Mouse (Mus musculus): ENCODE measurements around the gene Gm33543. TPM values are rescaled to one million over a fixed set of nuclear protein-coding genes. Genes with fewer than 3 reads are reported as not detected.

The Gm33543 gene
- total RNA-seq, 2 experiments from 2014 or later = not detected

DNA sequence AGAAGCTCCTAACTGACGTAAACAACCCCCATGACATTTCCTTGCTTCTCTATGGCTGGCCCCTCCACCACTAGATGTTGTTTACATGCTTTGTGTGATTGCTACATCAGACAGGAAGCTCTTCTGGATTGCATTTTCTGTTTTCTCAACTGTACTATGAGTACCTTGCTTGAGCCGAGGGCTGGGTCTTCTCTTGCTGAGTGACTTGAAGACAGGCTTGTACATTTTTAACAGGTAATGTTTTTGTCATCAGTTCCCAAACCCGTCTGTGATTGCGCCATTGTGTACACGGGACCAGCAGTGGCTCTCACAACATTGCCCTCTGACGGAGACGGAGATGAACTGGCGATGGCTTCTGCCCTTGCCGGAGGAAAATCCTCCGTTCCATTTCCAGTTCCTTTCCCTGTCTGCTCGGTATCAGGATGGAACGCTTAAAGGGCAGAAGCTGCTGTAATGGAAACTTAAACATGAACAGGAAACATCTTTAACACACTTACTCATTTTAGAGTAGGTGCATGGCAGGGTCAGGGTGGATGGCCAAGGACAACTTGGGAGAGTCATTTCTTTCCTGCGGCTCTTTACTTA lies 62.8 kb downstream of the Gm33543 start:
- DNase-seq = no peak
- intact Hi-C loops (cut with DNase I) = no loop called here

DNA sequence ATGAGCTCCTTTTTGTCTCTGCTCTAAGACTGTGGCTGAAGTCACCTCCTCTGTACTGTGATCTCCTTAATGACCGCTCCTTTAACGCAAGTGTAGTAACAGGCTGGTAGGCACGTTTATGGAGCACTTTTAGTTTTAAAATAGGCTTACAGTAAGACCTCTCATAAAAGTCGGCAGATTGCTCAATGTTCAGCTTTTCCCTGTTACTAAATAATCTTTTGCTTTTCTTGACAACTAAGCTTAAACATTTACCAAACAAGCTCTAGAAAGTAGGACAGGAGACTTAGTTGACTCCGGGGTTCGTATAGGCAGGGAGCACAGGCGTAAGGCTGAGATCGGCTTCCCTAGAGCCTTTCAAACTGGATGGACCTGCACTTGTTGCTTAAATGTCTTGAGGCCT lies 64.1 kb downstream of the Gm33543 start:
- intact Hi-C loops (cut with DNase I) = no loop called here

DNA sequence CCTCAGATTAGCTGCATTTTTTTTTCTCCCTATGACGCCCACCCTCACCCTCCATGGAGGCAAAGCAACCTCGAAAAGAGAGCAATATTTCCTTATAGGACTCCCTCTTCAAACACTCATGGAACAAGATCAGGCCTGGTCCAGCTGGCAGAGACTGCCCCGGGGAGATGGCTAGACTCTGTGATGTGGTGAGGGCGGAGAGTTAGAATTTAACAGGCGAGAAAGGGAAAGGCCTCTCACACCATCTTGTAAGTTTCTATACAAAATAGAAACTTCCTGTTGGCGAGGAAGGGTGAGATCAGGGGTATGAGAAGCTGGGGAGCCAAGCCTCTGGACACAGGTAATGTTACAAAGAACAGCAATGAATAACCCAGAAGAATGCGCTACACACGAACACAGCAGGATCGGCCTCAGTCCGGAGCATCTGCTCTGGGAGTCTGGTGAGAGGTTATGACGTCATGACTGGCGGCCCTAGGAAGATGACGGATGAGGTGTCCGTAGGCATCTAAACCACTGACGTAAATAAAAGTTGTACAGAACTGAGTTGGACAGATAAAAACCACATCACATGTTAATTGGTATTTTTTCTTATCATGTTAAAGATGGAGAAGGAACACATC lies 64.9 kb downstream of the Gm33543 start:
- intact Hi-C loops (cut with DNase I) = no loop called here
- DNase-seq = no peak

More for the DNA sequence above, 64.1 kb downstream of the Gm33543 start:
- no peak for DNase-seq

DNA sequence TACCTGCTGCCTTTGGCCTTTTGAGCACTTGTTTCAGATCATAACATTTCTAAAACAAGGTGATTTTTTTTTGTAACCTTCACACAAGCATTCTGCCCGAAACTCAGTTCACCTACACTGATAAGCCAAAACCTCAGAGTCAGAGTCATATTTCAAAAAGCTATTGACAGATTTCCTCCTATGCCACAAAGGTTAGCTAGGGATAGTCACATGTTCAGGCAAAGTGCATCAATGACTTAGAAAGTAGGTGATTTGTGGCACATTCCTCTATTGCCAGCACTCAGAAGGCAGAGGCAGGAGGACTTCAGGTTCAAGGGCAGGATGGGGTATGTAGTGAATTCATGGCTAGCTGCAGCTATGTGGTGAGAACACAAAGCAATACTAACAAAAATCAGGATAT lies 65.7 kb downstream of the Gm33543 start:
- DNase-seq = no peak
- intact Hi-C loops (cut with DNase I) = no loop called here

DNA sequence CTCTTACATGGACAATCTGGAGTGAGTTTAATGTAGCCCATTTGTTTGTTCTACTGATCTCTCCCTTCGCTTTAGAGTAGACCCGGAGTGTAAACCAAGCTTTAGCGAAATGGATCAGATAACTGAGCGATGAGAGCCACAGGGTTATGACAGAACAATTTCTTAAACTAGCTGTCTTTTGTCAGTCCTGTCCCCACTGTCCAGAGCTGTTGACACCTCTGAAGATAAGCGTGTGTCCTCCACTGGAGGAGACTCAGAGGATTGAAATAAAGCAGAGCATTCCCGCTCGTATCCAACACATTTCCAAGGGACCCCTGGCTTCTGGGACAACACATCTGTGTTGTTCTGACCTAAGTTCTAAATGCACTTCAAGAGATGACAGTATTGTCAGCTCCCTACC lies 67.9 kb downstream of the Gm33543 start:
- no peak for DNase-seq
- intact Hi-C loops (cut with DNase I) = no loop called here

DNA sequence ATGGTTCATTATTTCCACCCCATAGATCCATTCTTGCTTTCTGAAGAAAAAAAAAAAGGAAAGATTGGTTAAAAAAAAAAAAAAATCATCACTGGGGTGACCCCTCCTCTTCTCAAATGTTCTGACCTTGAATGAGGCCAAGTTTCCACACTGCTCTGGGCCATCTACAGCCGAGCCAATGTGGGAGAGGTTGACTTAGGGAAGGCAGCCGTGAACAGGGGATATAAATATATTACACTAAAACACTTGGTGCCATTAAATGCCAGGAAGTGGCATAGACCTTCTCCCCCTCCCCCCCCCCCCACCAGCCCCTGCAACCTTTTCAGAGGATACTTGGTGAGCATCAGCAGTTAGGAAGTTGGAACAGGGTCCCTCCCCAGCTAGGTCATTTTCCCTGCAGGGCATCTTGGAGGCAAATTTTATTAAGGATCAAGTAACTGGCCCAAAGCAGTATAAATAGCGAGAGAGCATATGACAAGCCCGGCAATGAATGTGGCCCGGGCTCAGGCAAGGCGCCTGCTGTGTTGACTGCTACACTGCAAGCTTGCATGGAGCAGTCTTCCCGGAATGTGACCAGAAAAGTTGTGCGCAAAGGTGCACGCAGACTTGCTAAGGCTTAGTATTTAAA lies 68.6 kb downstream of the Gm33543 start:
- intact Hi-C loops (cut with DNase I) = no loop called here

More for the DNA sequence above, 68.6 kb downstream of the Gm33543 start:
- DNase-seq = no peak

Other genes starting within 250 kb of the Gm33543 start
- not detected for gene Anapc15-ps, start 169.5 kb downstream of the Gm33543 start, total RNA-seq (2021)
- gene Eea1, start 97.7 kb upstream of the Gm33543 start, total RNA-seq (2021) = 10 to 100 TPM; 26.6 to 27.6 TPM